Mouse (Mus musculus): ENCODE results near the gene Arid1a. TPM values are rescaled to one million over a fixed set of nuclear protein-coding genes. Genes with fewer than 3 reads are reported as not detected.

Gene Arid1a
- 29.7 and 49.4 TPM in 2 replicates for polyA plus RNA-seq (2012; rRNA removed)

- DNase-seq (ENCODE audit: low read depth) = no peak
Measured at GRCm38 (mm10) chr4:133756514-133757268, at the start of gene Arid1a. Arid1a (minus strand) TSS chr4:133756769.

GRCm38 (mm10) chr4:133804401-133805263, 48.1 kb upstream of the Arid1a start:
- no peak for DNase-seq (ENCODE audit: low read depth)

GRCm38 (mm10) chr4:133800589-133800988, 44.0 kb upstream of the Arid1a start:
- DNase-seq (ENCODE audit: low read depth) = no peak

GRCm38 (mm10) chr4:133793269-133793668, 36.7 kb upstream of the Arid1a start:
- no peak for DNase-seq (ENCODE audit: low read depth)

GRCm38 (mm10) chr4:133774570-133775554, 18.3 kb upstream of the Arid1a start:
- DNase-seq (ENCODE audit: low read depth) = no peak

GRCm38 (mm10) chr4:133769157-133769556, 12.6 kb upstream of the Arid1a start:
- no peak for DNase-seq (ENCODE audit: low read depth)

GRCm38 (mm10) chr4:133763112-133763511, 6.5 kb upstream of the Arid1a start:
- no peak for DNase-seq (ENCODE audit: low read depth)

GRCm38 (mm10) chr4:133759659-133760058, 3.1 kb upstream of the Arid1a start:
- DNase-seq (ENCODE audit: low read depth) = no peak

- peak; percentile 94 for DNase-seq (ENCODE audit: low read depth)
Measured at GRCm38 (mm10) chr4:133757269-133757835, 783 bp upstream of the Arid1a start.

- no peak for DNase-seq (ENCODE audit: low read depth)
Measured at GRCm38 (mm10) chr4:133755861-133756371, 653 bp downstream of the Arid1a start.

GRCm38 (mm10) chr4:133754871-133755765, 1.5 kb downstream of the Arid1a start:
- DNase-seq (ENCODE audit: low read depth) = no peak

GRCm38 (mm10) chr4:133754238-133754637, 2.3 kb downstream of the Arid1a start:
- no peak for DNase-seq (ENCODE audit: low read depth)

- no peak for DNase-seq (ENCODE audit: low read depth)
Measured at GRCm38 (mm10) chr4:133753375-133754190, 3.0 kb downstream of the Arid1a start.

GRCm38 (mm10) chr4:133752449-133753374, 3.9 kb downstream of the Arid1a start:
- DNase-seq (ENCODE audit: low read depth) = no peak

GRCm38 (mm10) chr4:133751521-133752448, 4.8 kb downstream of the Arid1a start:
- peak; percentile 69 for DNase-seq (ENCODE audit: low read depth)

- DNase-seq (ENCODE audit: low read depth) = no peak
Measured at GRCm38 (mm10) chr4:133750184-133750775, 6.3 kb downstream of the Arid1a start.

All from gonadal fat pad, adult 2 months (tissue).